Mouse (Mus musculus) midbrain, embryonic 11.5 days (tissue): ENCODE results near the gene Gas7. TPM values are rescaled to one million over a fixed set of nuclear protein-coding genes. Genes with fewer than 3 reads are reported as not detected.

ENCODE experiments used
- ATAC-seq: fragments of 200-750 bp; cut with Nextera tagmentation; 2 replicates; pipeline ENCODE4 v1.8.0; 2017; ENCODE audit warnings: moderate TSS enrichment, moderate library complexity; ENCODE audit not compliant: low FRiP score
- DNase-seq: peaks from one replicate; pipeline ENCODE4 v3.0.0; 2015; ENCODE audit warnings: low spot score; ENCODE audit errors: missing footprints
- H3K27ac ChIP-seq: fragments of 300-500 bp; sonication (generic); 2 replicates; pipeline ENCODE4 v1.5.1; 2014; ENCODE audit warnings: low read depth, low read length
- H3K27me3 ChIP-seq: fragments of 300-500 bp; sonication (generic); 2 replicates; pipeline ENCODE4 v1.6.1; 2014; ENCODE audit warnings: mild to moderate bottlenecking, low read length, moderate library complexity, mixed read lengths; ENCODE audit not compliant: control insufficient read depth, insufficient read depth
- H3K36me3 ChIP-seq: fragments of 300-500 bp; sonication (generic); 2 replicates; pipeline ENCODE4 v1.6.1; 2014; ENCODE audit warnings: mild to moderate bottlenecking, low read length, moderate library complexity, mixed read lengths; ENCODE audit not compliant: control insufficient read depth, insufficient read depth
- H3K4me1 ChIP-seq: fragments of 300-500 bp; sonication (generic); 2 replicates; pipeline ENCODE4 v1.6.1; 2014; ENCODE audit warnings: low read length; ENCODE audit not compliant: control insufficient read depth, insufficient read depth
- H3K4me2 ChIP-seq: fragments of 300-500 bp; sonication (generic); 2 replicates; pipeline ENCODE4 v1.6.1; 2014; ENCODE audit warnings: mild to moderate bottlenecking, moderate library complexity
- H3K4me3 ChIP-seq: fragments of 300-500 bp; sonication (generic); 2 replicates; pipeline ENCODE4 v1.5.1; 2014; ENCODE audit warnings: low read depth, low read length
- H3K9ac ChIP-seq: fragments of 300-500 bp; sonication (generic); 2 replicates; pipeline ENCODE4 v1.6.1; 2014; ENCODE audit warnings: low read length
- H3K9me3 ChIP-seq: fragments of 300-500 bp; sonication (generic); 2 replicates; pipeline ENCODE4 v1.6.1; 2016; ENCODE audit warnings: low read length; ENCODE audit not compliant: control insufficient read depth
- WGBS: fragments of 180-500 bp; shearing (Covaris S2); extraction: QIAGEN DNeasy Blood & Tissue Kit; methylation state at CpG from one replicate; pipeline ENCODE4 v1.1.7; 2014; 5-methylcytosine and 5-hydroxymethylcytosine counted together
- polyA plus RNA-seq: library from polyadenylated mRNA; unstranded; fragments of >200 nt; fragmentation: Nextera tagmentation; extraction: Ambion mirVana; gene quantifications from 2 replicates; pipeline ENCODE4 v1.2.1, GENCODE M21; 2014

The Gas7 gene
- polyA plus RNA-seq, 1 experiment from 2014 or later: 2.8 TPM

- Histone ChIP-seq H3K27ac (no peak overlapping the region), H3K4me1 (no peaks in the 10 kb centered on the region), H3K4me3 (no peak overlapping the region), H3K4me2 (no peak overlapping the region), H3K27me3 (no peaks in the 10 kb centered on the region), H3K9ac (no peak overlapping the region), H3K9me3 (no peaks in the 10 kb centered on the region), H3K36me3 (no peaks in the 10 kb centered on the region)
- WGBS: 86% methylated on average over 13 of the region's 13 CpGs
- ATAC-seq (no peak), DNase-seq (no peak)
Measured at GRCm38 (mm10) chr11:67667531-67668332, 212.5 kb downstream of the Gas7 start.

- Histone ChIP-seq H3K4me1 (no peaks in the 10 kb centered on the region), H3K4me2 (no peak overlapping the region), H3K36me3 (no peaks in the 10 kb centered on the region), H3K4me3 (no peak overlapping the region), H3K27me3 (no peaks in the 10 kb centered on the region), H3K9ac (no peak overlapping the region), H3K9me3 (no peaks in the 10 kb centered on the region), H3K27ac (no peak overlapping the region)
- WGBS: 96% methylated on average over 3 of the region's 3 CpGs
- ATAC-seq (no peak), DNase-seq (no peak)
Measured at GRCm38 (mm10) chr11:67668460-67669007, 213.3 kb downstream of the Gas7 start.

DNA sequence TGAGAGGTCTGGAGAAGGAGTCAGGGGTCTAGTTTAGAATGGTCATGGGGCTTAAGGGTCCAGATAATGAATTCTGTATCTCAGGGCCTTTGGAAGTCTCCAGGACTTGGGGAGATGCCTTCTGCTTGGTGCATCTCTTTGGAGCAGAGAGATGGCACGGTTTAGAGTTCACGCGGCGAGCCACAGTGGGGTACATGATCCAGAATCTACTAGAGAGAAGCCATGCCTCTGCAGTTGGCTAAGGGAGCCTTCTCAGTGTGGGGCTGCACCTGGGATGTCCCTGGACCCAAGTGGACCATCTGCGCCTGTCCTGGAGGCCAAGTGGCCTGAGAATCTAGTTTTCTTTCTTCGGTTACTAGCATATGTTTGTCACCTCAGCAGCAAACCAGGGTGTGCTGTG lies 214.8 kb downstream of the Gas7 start:
- no peaks in the 10 kb centered on the region for H3K27me3 ChIP-seq
- H3K27ac ChIP-seq: no peak overlapping the region
- WGBS: 94% methylated on average over 6 of the region's 6 CpGs
- DNase-seq (no peak), ATAC-seq (no peak)
- no peak overlapping the region for H3K4me3 ChIP-seq
- H3K9me3 ChIP-seq: no peaks in the 10 kb centered on the region
- no peaks in the 10 kb centered on the region for H3K4me1 ChIP-seq
- H3K4me2 ChIP-seq: no peak overlapping the region
- no peaks in the 10 kb centered on the region for H3K36me3 ChIP-seq
- no peak overlapping the region for H3K9ac ChIP-seq

- Histone ChIP-seq H3K4me2 (no peak overlapping the region), H3K27me3 (no peaks in the 10 kb centered on the region), H3K36me3 (no peaks in the 10 kb centered on the region), H3K9ac (no peak overlapping the region), H3K4me3 (no peak overlapping the region), H3K27ac (no peak overlapping the region), H3K9me3 (no peaks in the 10 kb centered on the region), H3K4me1 (no peaks in the 10 kb centered on the region)
- ATAC-seq (no peak), DNase-seq (no peak)
- 82% methylated on average over 5 of the region's 5 CpGs for WGBS
Measured at GRCm38 (mm10) chr11:67672140-67672539, 216.9 kb downstream of the Gas7 start.

DNA sequence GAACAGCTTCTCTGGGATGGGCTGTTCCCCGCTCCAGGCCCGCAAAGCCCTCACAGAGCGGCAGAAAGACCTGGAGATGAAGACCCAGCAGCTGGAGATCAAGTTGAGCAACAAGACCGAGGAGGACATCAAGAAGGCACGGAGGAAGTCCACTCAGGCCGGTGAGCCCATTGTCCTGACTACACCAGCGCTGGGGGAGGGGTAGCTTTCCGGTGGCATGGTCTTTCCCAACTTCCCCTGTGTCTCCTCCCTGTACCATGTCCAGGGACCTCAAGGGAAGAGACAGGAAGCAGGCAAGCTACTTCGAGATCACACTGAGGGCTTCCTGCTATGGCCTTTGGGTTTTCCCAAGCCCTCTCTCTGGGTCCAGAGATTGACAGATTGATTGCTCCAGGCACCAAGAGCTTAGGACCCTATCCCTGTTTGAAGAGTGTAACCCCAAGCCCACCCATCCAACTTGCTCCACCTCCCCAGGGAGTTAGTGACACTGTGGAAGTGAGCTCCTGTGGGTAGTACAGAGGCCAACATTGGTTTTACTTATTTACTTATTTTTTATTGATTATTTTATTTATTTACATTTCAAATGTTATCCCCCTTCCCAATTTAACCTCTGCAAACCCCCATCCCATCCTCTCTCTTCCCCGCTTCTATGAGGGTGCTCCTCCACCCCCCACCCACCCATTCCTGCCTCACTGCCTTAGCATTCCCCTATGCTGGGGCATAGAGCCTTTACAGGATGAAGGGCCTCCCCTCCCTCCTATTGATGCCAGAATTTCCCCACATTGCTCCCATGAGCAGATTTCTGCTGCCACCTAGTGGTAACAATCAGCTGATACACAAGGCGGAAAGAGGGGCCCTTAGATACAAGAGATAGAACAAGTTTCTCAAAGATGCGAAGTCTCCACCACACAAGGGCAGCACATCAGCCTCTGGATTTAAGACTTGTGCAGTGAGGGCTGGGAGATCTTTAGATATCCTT lies 220.6 kb downstream of the Gas7 start:
- Histone ChIP-seq H3K9ac (no peak overlapping the region), H3K4me1 (no peaks in the 10 kb centered on the region), H3K9me3 (no peaks in the 10 kb centered on the region), H3K36me3 (no peaks in the 10 kb centered on the region), H3K4me2 (no peak overlapping the region), H3K4me3 (no peak overlapping the region), H3K27ac (no peak overlapping the region), H3K27me3 (no peaks in the 10 kb centered on the region)
- WGBS: 68% methylated on average over 12 of the region's 12 CpGs
- peak; percentile 96 for DNase-seq
- peak; percentile 62; the same call in 1 of the 2 replicates for ATAC-seq

DNA sequence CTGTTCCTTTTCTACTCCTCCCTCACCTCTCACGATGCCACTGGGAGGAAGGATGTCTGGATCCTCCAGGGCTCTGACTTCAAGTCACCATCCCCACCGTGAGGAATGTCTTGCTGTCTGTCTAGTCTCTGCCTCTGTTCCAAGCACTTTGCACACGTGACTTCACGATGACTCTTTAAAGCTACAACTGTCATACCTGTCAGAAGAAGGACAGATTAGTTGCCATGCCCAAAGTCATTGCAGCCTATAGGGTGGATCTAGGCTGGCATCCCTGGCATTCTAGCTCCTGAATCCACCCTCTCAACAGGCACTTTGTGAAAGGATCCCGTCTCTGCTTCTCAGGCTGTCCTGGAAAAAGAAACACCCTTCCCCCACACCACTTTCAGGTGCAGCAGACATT lies 224.1 kb downstream of the Gas7 start:
- DNase-seq (peak; percentile 6), ATAC-seq (no peak)
- Histone ChIP-seq H3K4me3 (no peak overlapping the region), H3K4me2 (no peak overlapping the region), H3K9ac (no peak overlapping the region), H3K27me3 (no peaks in the 10 kb centered on the region), H3K9me3 (no peaks in the 10 kb centered on the region), H3K4me1 (no peaks in the 10 kb centered on the region), H3K27ac (no peak overlapping the region), H3K36me3 (no peaks in the 10 kb centered on the region)
- WGBS: 72% methylated on average over 5 of the region's 5 CpGs

DNA sequence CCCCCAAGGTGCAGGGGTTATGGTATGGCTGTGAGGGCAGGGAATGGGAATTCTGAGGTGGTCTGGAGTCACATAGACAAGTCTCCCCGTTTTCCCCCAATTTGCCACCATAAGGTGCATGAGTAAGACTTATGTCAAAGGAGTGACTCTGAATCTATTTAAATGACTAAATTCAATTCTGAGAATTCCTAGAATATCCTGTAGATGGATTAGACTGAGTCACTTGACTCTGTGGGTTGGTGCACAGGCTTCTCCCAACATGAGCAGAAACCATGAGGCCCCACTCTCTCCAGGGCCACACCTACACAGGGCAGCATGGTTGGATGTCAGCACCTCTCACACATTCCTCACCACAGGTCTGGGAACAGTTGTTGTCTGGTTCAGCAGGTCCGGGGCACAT lies 224.7 kb downstream of the Gas7 start:
- WGBS: 76% methylated on average over 2 of the region's 2 CpGs
- H3K27ac ChIP-seq: no peak overlapping the region
- no peaks in the 10 kb centered on the region for H3K9me3 ChIP-seq
- ATAC-seq (no peak), DNase-seq (peak; percentile 19)
- H3K27me3 ChIP-seq: no peaks in the 10 kb centered on the region
- H3K4me1 ChIP-seq: no peaks in the 10 kb centered on the region
- H3K36me3 ChIP-seq: no peaks in the 10 kb centered on the region
- no peak overlapping the region for H3K4me2 ChIP-seq
- no peak overlapping the region for H3K4me3 ChIP-seq
- no peak overlapping the region for H3K9ac ChIP-seq

- no peaks in the 10 kb centered on the region for H3K4me1 ChIP-seq
- peak; percentile 39 for DNase-seq
- H3K27ac ChIP-seq: no peak overlapping the region
- H3K36me3 ChIP-seq: no peaks in the 10 kb centered on the region
- 80% methylated on average over 3 of the region's 3 CpGs for WGBS
- H3K27me3 ChIP-seq: no peaks in the 10 kb centered on the region
- H3K9me3 ChIP-seq: no peaks in the 10 kb centered on the region
- no peak for ATAC-seq
- H3K4me3 ChIP-seq: no peak overlapping the region
- H3K4me2 ChIP-seq: no peak overlapping the region
- no peak overlapping the region for H3K9ac ChIP-seq
Measured at GRCm38 (mm10) chr11:67681871-67682270, 226.6 kb downstream of the Gas7 start.

DNA sequence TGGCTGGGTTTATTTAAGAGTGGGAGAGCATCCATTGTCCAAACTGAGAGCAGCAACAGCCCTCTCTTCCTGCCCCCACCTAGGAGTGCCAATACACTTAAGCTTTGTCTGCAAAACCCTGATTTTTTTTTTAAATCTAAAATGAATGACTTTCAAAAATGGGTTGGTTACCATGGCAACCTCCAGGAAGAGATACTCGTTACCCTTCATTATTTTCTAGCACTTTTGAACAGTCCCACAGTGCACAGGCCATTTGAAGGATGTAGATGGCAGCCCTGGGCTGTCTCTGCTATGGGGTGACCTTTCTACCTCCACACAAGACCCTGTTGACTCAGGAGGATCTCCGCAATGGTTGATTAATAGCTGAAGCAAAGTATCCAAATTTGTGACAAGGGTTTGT lies 230.9 kb downstream of the Gas7 start:
- Histone ChIP-seq H3K4me1 (no peaks in the 10 kb centered on the region), H3K27me3 (no peaks in the 10 kb centered on the region), H3K9ac (no peak overlapping the region), H3K9me3 (no peaks in the 10 kb centered on the region), H3K4me3 (no peak overlapping the region), H3K4me2 (no peak overlapping the region), H3K36me3 (no peaks in the 10 kb centered on the region), H3K27ac (no peak overlapping the region)
- WGBS: 83% methylated on average over 2 of the region's 2 CpGs
- DNase-seq: no peak
- no peak for ATAC-seq
